Mouse (Mus musculus) A20 (cell line): ENCODE measurements at regions not wholly inside any gene's neighbourhood (a gene's known extent, or its start where the extent isn't known, plus 50 kb on each side); places are given as distances from the start of the nearest gene placed in this dataset.

Source experiments
- DNase-seq: peaks from one replicate; pipeline ENCODE4 v3.0.0-alpha.2; 2011; ENCODE audit warnings: low read depth, low spot score

GRCm38 (mm10) chr3:121104571-121105407 lies 66.7 kb downstream of the Rwdd3 start:
- peak; percentile 28 for DNase-seq

GRCm38 (mm10) chr3:121102871-121103270 lies 68.6 kb downstream of the Rwdd3 start:
- DNase-seq, result no peak

GRCm38 (mm10) chr3:121102120-121102519 lies 69.4 kb downstream of the Rwdd3 start:
- no peak for DNase-seq

GRCm38 (mm10) chr3:121100211-121100860 lies 71.2 kb downstream of the Rwdd3 start:
- DNase-seq, result no peak

- DNase-seq, result peak; percentile 2
Observed at GRCm38 (mm10) chr3:121093509-121093908, 78.0 kb downstream of the Rwdd3 start.

GRCm38 (mm10) chr3:121088724-121089123 lies 82.8 kb downstream of the Rwdd3 start:
- DNase-seq, result no peak

GRCm38 (mm10) chr3:121068676-121069075 lies 102.8 kb downstream of the Rwdd3 start:
- no peak for DNase-seq

GRCm38 (mm10) chr3:121035904-121036549 lies 135.5 kb downstream of the Rwdd3 start:
- DNase-seq, result no peak

GRCm38 (mm10) chr3:121025546-121026157 lies 145.8 kb downstream of the Rwdd3 start:
- DNase-seq, result no peak

- DNase-seq, result no peak
Observed at GRCm38 (mm10) chr3:121024810-121025209, 146.7 kb downstream of the Rwdd3 start.

- DNase-seq, result no peak
Observed at GRCm38 (mm10) chr3:121021126-121021848, 150.2 kb downstream of the Rwdd3 start.

- no peak for DNase-seq
Observed at GRCm38 (mm10) chr3:121009223-121009622, 162.3 kb downstream of the Rwdd3 start.

GRCm38 (mm10) chr3:120983556-120984270 lies 187.8 kb downstream of the Rwdd3 start:
- no peak for DNase-seq

GRCm38 (mm10) chr3:120982795-120983555 lies 188.5 kb downstream of the Rwdd3 start:
- DNase-seq, result no peak

- no peak for DNase-seq
Observed at GRCm38 (mm10) chr3:120982218-120982617, 189.3 kb downstream of the Rwdd3 start.

- DNase-seq, result no peak
Observed at GRCm38 (mm10) chr3:120970746-120971466, 200.6 kb downstream of the Rwdd3 start.

GRCm38 (mm10) chr3:120946906-120947305 lies 224.6 kb downstream of the Rwdd3 start:
- DNase-seq, result no peak

GRCm38 (mm10) chr3:120934401-120934800 lies 237.1 kb downstream of the Rwdd3 start:
- DNase-seq, result no peak

- DNase-seq, result no peak
Observed at GRCm38 (mm10) chr3:120920351-120920750, 251.1 kb downstream of the Rwdd3 start.
